Mouse (Mus musculus) kidney, adult 2 months (tissue): ENCODE data around the gene Sorbs1.

Experiments used
- CTCF ChIP-seq: fragments of 200-500 bp; conservative IDR thresholded peaks from 2 replicates; pipeline ENCODE4 v1.5.1; 2011; ENCODE audit warnings: low read depth, mild to moderate bottlenecking, control low read depth, low read length, moderate library complexity, mixed read lengths; ENCODE audit not compliant: insufficient read depth, insufficient read length
- POLR2A ChIP-seq: fragments of 200-500 bp; IDR thresholded peaks from one replicate; pipeline ENCODE4 v1.6.1; 2011; ENCODE audit warnings: low read depth, low read length, control low read depth

GRCm38 (mm10) chr19:40341141-40341540, 172.4 kb downstream of the Sorbs1 start:
- TF ChIP-seq POLR2A: no peak
- TF ChIP-seq CTCF: no peak
